Mouse (Mus musculus) testis, postnatal 10 days (tissue): Measurements from ENCODE around the gene Smarce1.

Source experiments
- DNase-seq: peaks from one replicate; pipeline ENCODE4 v3.0.0; 2021; ENCODE audit warnings: low spot score

Smarce1 gene

GRCm38 (mm10) chr11:99229641-99230260, 1.1 kb downstream of the Smarce1 start:
- DNase-seq: no peak

- DNase-seq: no peak
Measured at GRCm38 (mm10) chr11:99226298-99226697, 4.5 kb downstream of the Smarce1 start.

GRCm38 (mm10) chr11:99223310-99223709, 7.5 kb downstream of the Smarce1 start:
- DNase-seq: no peak

GRCm38 (mm10) chr11:99221811-99222210, 9.0 kb downstream of the Smarce1 start:
- DNase-seq: no peak

- no peak for DNase-seq
Measured at GRCm38 (mm10) chr11:99217248-99217986, 13.4 kb downstream of the Smarce1 start.

- no peak for DNase-seq
Measured at GRCm38 (mm10) chr11:99216181-99216580, 14.6 kb downstream of the Smarce1 start.

- DNase-seq: no peak
Measured at GRCm38 (mm10) chr11:99212693-99213092, 18.1 kb downstream of the Smarce1 start.

GRCm38 (mm10) chr11:99211964-99212363, 18.9 kb downstream of the Smarce1 start:
- DNase-seq: no peak

GRCm38 (mm10) chr11:99208105-99208669, 22.6 kb downstream of the Smarce1 start:
- no peak for DNase-seq

- no peak for DNase-seq
Measured at GRCm38 (mm10) chr11:99207449-99207848, 23.4 kb downstream of the Smarce1 start.

- DNase-seq: peak; percentile 56
Measured at GRCm38 (mm10) chr11:99206954-99207353, 23.9 kb downstream of the Smarce1 start.

- DNase-seq: peak; percentile 67
Measured at GRCm38 (mm10) chr11:99189154-99189582, 41.6 kb downstream of the Smarce1 start.

- no peak for DNase-seq
Measured at GRCm38 (mm10) chr11:99187348-99187747, 43.5 kb downstream of the Smarce1 start.

GRCm38 (mm10) chr11:99186836-99187235, 44.0 kb downstream of the Smarce1 start:
- DNase-seq: no peak

- no peak for DNase-seq
Measured at GRCm38 (mm10) chr11:99182575-99182974, 48.2 kb downstream of the Smarce1 start.

GRCm38 (mm10) chr11:99180071-99180470, 50.7 kb downstream of the Smarce1 start:
- DNase-seq: no peak

GRCm38 (mm10) chr11:99177925-99178198, 53.0 kb downstream of the Smarce1 start:
- no peak for DNase-seq

GRCm38 (mm10) chr11:99177054-99177924, 53.5 kb downstream of the Smarce1 start:
- no peak for DNase-seq

- no peak for DNase-seq
Measured at GRCm38 (mm10) chr11:99172002-99172401, 58.8 kb downstream of the Smarce1 start.

GRCm38 (mm10) chr11:99171442-99171841, 59.4 kb downstream of the Smarce1 start:
- DNase-seq: no peak

- no peak for DNase-seq
Measured at GRCm38 (mm10) chr11:99170547-99171267, 60.1 kb downstream of the Smarce1 start.

- no peak for DNase-seq
Measured at GRCm38 (mm10) chr11:99170005-99170404, 60.8 kb downstream of the Smarce1 start.
